Mouse (Mus musculus): ENCODE measurements around the gene Ergic1. TPM values are rescaled to one million over a fixed set of nuclear protein-coding genes. Genes with fewer than 3 reads are reported as not detected.

Gene Ergic1
- polyA plus RNA-seq, 1 experiment from 2014 or later, result 118 TPM

GRCm38 (mm10) chr17:26703671-26704070, 142.4 kb downstream of the Ergic1 start:
- Histone ChIP-seq H3K27me3 (no peaks in the 10 kb centered on the region), H3K36me3 (peaks cover 21% of the 10 kb centered on the region), H3K4me1 (no peaks in the 10 kb centered on the region; the same call in 1 of the 2 replicates), H3K4me2 (replicated peaks) (no peak overlapping the region), H3K27ac (replicated peaks) (no peak overlapping the region), H3K9ac (no peak overlapping the region), H3K4me3 (replicated peaks) (no peak overlapping the region), H3K9me3 (replicated peaks) (no peaks in the 10 kb centered on the region)
- 84% methylated on average over 4 of the region's 4 CpGs for WGBS
- ATAC-seq (ENCODE audit: insufficient number of reproducible peaks, low FRiP score, low TSS enrichment, low read depth), result no peak

DNA sequence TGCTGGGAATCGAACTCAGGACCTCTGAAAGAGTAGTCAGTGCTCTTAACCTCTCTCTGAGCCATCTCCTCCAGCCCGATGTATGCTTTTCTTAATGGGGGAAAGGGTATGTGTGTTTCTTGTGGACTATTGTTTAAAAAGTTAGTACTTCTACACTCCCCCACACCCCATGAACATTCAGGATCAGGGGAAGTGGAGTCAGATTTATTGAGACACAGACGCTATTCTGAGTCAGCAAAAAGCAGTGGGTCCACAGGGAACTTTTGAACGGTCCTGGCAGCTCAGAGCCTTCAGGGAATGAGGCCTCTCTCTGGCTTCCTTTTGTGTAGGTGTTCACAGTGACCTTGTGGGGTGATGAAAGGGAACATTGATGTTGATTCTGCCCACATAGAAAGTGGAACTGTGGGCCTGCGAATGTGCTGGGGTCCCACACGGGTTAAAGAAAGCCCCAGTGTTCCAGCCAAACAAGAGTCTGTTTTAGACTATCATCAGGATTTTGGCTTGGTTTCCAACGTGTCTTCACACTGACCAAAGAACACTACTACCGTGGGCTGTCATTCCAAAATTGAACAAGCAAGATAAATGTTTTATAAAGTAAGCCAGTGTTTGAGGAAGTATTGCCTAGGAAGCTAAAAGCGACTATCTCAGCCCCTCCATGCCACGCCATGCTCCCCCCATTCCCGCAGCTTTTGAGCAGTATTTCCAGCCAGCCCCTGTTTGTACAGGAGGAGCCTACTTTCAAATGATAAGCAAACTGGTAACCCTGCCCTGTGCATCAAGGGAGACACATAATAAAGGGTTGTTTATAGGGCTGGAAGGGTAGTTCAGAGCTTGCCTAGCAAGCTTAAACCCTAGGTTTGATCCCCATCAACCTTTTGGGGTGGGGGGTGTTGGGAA, 144.4 kb downstream of the Ergic1 start:
- no peaks in the 10 kb centered on the region; the same call in 1 of the 2 replicates for H3K4me1 ChIP-seq
- H3K4me2 ChIP-seq (replicated peaks), result no peak overlapping the region
- H3K4me3 ChIP-seq (replicated peaks), result no peak overlapping the region
- H3K27me3 ChIP-seq, result no peaks in the 10 kb centered on the region
- no peak overlapping the region for H3K9ac ChIP-seq
- H3K36me3 ChIP-seq, result 0 out of 2 replicates have a peak, but pooled peaks cover 2% of the 10 kb centered on the region
- 71% methylated on average over 11 of the region's 11 CpGs for WGBS
- no peak for ATAC-seq (ENCODE audit: insufficient number of reproducible peaks, low FRiP score, low TSS enrichment, low read depth)
- no peaks in the 10 kb centered on the region for H3K9me3 ChIP-seq (replicated peaks)
- H3K27ac ChIP-seq (replicated peaks), result no peak overlapping the region

Small RNA genes within 50 kb of the gene (microRNA-seq; reads per million reads assigned to microRNA genes)
- gene Gm22420 (ENCODE audit: borderline number of aligned reads), result not detected

Other genes with a start within 250 kb of the Ergic1 start
- gene Neurl1b, start 146.7 kb upstream of the Ergic1 start, polyA plus RNA-seq (2015; fragmentation: Nextera tagmentation; extraction: Ambion mirVana), result 1.2 and 1.3 TPM in 2 replicates
- gene Dusp1, start 639 bp downstream of the Ergic1 start, polyA plus RNA-seq (2015; fragmentation: Nextera tagmentation; extraction: Ambion mirVana), result 28.4 and 33.3 TPM in 2 replicates
- 255 and 256 TPM in 2 replicates for gene Atp6v0e, start 101.7 kb downstream of the Ergic1 start, polyA plus RNA-seq (2015; fragmentation: Nextera tagmentation; extraction: Ambion mirVana)
- gene Crebrf, start 154.2 kb downstream of the Ergic1 start, polyA plus RNA-seq (2015; fragmentation: Nextera tagmentation; extraction: Ambion mirVana), result 7.5 and 9.3 TPM in 2 replicates
- 47.8 and 49.6 TPM in 2 replicates for gene Bnip1, start 219.6 kb downstream of the Ergic1 start, polyA plus RNA-seq (2015; fragmentation: Nextera tagmentation; extraction: Ambion mirVana)

All from embryonic facial prominence, embryonic 15.5 days (tissue).